Mouse (Mus musculus) forebrain, embryonic 14.5 days (tissue): ENCODE measurements around the gene Wfdc21. TPM values are rescaled to one million over a fixed set of nuclear protein-coding genes. Genes with fewer than 3 reads are reported as not detected.

Experiments
- polyA plus RNA-seq: library from polyadenylated mRNA; unstranded; fragments of >200 nt; fragmentation: Nextera tagmentation; extraction: Ambion mirVana; gene quantifications from 2 replicates; pipeline ENCODE4 v1.2.1, GENCODE M21; 2014

The Wfdc21 gene
- polyA plus RNA-seq, 1 experiment from 2014 or later: not detected

Other genes with a start within 250 kb of the Wfdc21 start
- not detected in 2 replicates for gene Heatr9, start 224.8 kb upstream of the Wfdc21 start, polyA plus RNA-seq
- 0.33 and 0.46 TPM in 2 replicates for gene Ccl5, start 216.4 kb upstream of the Wfdc21 start, polyA plus RNA-seq
- 1.2 and 2.0 TPM in 2 replicates for gene Ccl9, start 168.3 kb upstream of the Wfdc21 start, polyA plus RNA-seq
- gene Ccl6, start 153.9 kb upstream of the Wfdc21 start, polyA plus RNA-seq: 1.3 and 1.6 TPM in 2 replicates
- not detected in 2 replicates for gene Rpl9-ps1, start 101.3 kb upstream of the Wfdc21 start, polyA plus RNA-seq
- gene Ccl3, start 97.6 kb upstream of the Wfdc21 start, polyA plus RNA-seq: 0.55 and 1.1 TPM in 2 replicates
- 0.56 TPM in 1 of 2 replicates, not detected in the other for gene Ccl4, start 84.4 kb upstream of the Wfdc21 start, polyA plus RNA-seq
- not detected in 2 replicates for gene Wfdc17, start 42.9 kb upstream of the Wfdc21 start, polyA plus RNA-seq
- gene Wfdc18, start 37.9 kb upstream of the Wfdc21 start, polyA plus RNA-seq: not detected in 2 replicates
- 27.8 and 29.7 TPM in 2 replicates for gene Heatr6, start 6.8 kb downstream of the Wfdc21 start, polyA plus RNA-seq
- gene Hnf1b, start 103.1 kb downstream of the Wfdc21 start, polyA plus RNA-seq: 0.09 and 0.14 TPM in 2 replicates
- 32.6 and 33.7 TPM in 2 replicates for gene Ddx52, start 195.1 kb downstream of the Wfdc21 start, polyA plus RNA-seq
- 24.3 and 28.7 TPM in 2 replicates for gene Synrg, start 217.5 kb downstream of the Wfdc21 start, polyA plus RNA-seq